Comparison of ENCODE assay signal across 8 mouse cellular contexts in genomic region chr11:77827241-77827995, GRCm38 (mm10). TPM values are rescaled to one million over a fixed set of nuclear protein-coding genes. Genes with fewer than 3 reads are reported as not detected.
DNase-seq lines count a peak whose midpoint lies in the region; ATAC-seq and TF ChIP-seq lines count a peak whose summit lies in the region.

No protein-coding gene starts in this region.

- DNase-seq in A20 (ENCODE audit: low read depth, low spot score) (peak; percentile 82), WW6 (ENCODE audit: low read depth, low spot score) (peak; percentile 86)
- DNase-seq in cerebellum, postnatal 4 days (ENCODE audit: low spot score in 2 of 2): peak; percentile 66 to 86
- peak; percentile 66 to 76 for DNase-seq in heart, adult 2 months
- peak; percentile 78 for DNase-seq in kidney, postnatal 14 days
- peak; percentile 50 to 61 for DNase-seq in lung, adult 18-20 months
- peak; percentile 71 for DNase-seq in thymus, adult 2 months

- no peaks in the 10 kb centered on the region for H3K27me3 ChIP-seq in heart, adult 2 months (ENCODE audit: control insufficient read depth, insufficient read depth, low read length)
- H3K27me3 ChIP-seq in thymus, adult 2 months (ENCODE audit: control insufficient read depth, insufficient read depth, low read length): no peaks in the 10 kb centered on the region

- H3K36me3 ChIP-seq in heart, adult 2 months (ENCODE audit: control insufficient read depth, insufficient read depth, low read length): no peaks in the 10 kb centered on the region
- H3K36me3 ChIP-seq in thymus, adult 2 months (ENCODE audit: control insufficient read depth, insufficient read depth, low read length): peaks cover 59% of the 10 kb centered on the region

- H3K4me3 ChIP-seq in heart, adult 2 months: no peak overlapping the region
- no peak overlapping the region for H3K4me3 ChIP-seq in thymus, adult 2 months (ENCODE audit: control insufficient read depth, insufficient read depth, low read length)

- 63% methylated on average over 18 of the region's 18 CpGs for WGBS in heart, adult 2 months
- WGBS in thymus, adult 2 months: 69% methylated on average over 18 of the region's 18 CpGs

- peak; percentile 99 for TF ChIP-seq CTCF in heart, adult 2 months (IDR thresholded peaks at IDR 0.05)
- TF ChIP-seq CTCF in thymus, adult 2 months (IDR thresholded peaks at IDR 0.05; ENCODE audit: borderline replicate concordance, control insufficient read depth, extremely low read depth, insufficient read depth, low read length, poor library complexity): peak; percentile 80; the same call in 1 of the 2 replicates

- TF ChIP-seq POLR2A in heart, adult 2 months (IDR thresholded peaks at IDR 0.05; ENCODE audit: insufficient read depth, low read depth, low read length): no peak
- no peak for TF ChIP-seq POLR2A in thymus, adult 2 months (IDR thresholded peaks at IDR 0.05; ENCODE audit: control insufficient read depth, extremely low read depth, insufficient read depth, low read length, poor library complexity)

- H3K9ac ChIP-seq in heart, adult 2 months (ENCODE audit: low read depth, low read length): no peak overlapping the region

- no peak overlapping the region for H3K27ac ChIP-seq in heart, adult 2 months
- no peak overlapping the region for H3K27ac ChIP-seq in thymus, adult 2 months (ENCODE audit: control insufficient read depth, insufficient read depth, low read length)

- H3K4me1 ChIP-seq in heart, adult 2 months (ENCODE audit: control insufficient read depth, insufficient read depth, low read length): no peaks in the 10 kb centered on the region; the same call in 1 of the 2 replicates
- H3K4me1 ChIP-seq in thymus, adult 2 months (replicated peaks; ENCODE audit: control insufficient read depth, insufficient read depth, low read length): no peaks in the 10 kb centered on the region

- no peaks in the 10 kb centered on the region for H3K79me2 ChIP-seq in heart, adult 2 months (replicated peaks; ENCODE audit: control insufficient read depth, insufficient read depth, low read length)

- peak; percentile 64; the same call in 1 of the 2 replicates for TF ChIP-seq EP300 in heart, adult 2 months (IDR thresholded peaks at IDR 0.05; ENCODE audit: insufficient read depth, low read depth, low read length)

- peak; percentile 53; the same call in 1 of the 2 replicates for ATAC-seq in neutrophil, adult 5-6 weeks (ENCODE audit: extremely low read depth, insufficient number of reproducible peaks, low FRiP score, poor library complexity, severe bottlenecking)

- intact Hi-C loops in heart, adult 2 months (cut with DNase I): loop anchor here (1.0 kb wide), 1 partner anchor 140 kb away; no protein-coding TSS in a partner anchor

RNA-seq across cellular contexts. Expression of gene Gm10277, which starts 39.9 kb away (rescaled TPM):
- total RNA-seq in heart, adult 2 months (2021): not detected
- polyA plus RNA-seq in heart, adult 2 months (2012; rRNA removed): not detected in 2 replicates
- not detected in 2 replicates for total RNA-seq in neutrophil, adult 5-6 weeks (2017)
- not detected in 2 replicates for polyA plus RNA-seq in thymus, adult 2 months (2012; rRNA removed)
